Mouse (Mus musculus): ENCODE data around the gene Ablim1. TPM values are rescaled to one million over a fixed set of nuclear protein-coding genes. Genes with fewer than 3 reads are reported as not detected.

Gene Ablim1
- total and polyA plus RNA-seq, 2 experiments from 2014 or later: 50.7 to 81.2 TPM

- Histone ChIP-seq H3K27me3 (ENCODE audit: insufficient read depth, low read length) (no peaks in the 10 kb centered on the region), H3K4me3 (ENCODE audit: low read depth, low read length) (no peak overlapping the region), H3K9me3 (ENCODE audit: low read length) (no peaks in the 10 kb centered on the region), H3K4me1 (ENCODE audit: insufficient read depth, low read length) (no peaks in the 10 kb centered on the region), H3K9ac (replicated peaks; ENCODE audit: low read length, poor library complexity, severe bottlenecking) (no peak overlapping the region), H3K4me2 (ENCODE audit: low read depth, low read length, poor library complexity, severe bottlenecking) (no peak overlapping the region), H3K27ac (ENCODE audit: low read depth, low read length) (no peak overlapping the region), H3K36me3 (ENCODE audit: insufficient read depth, low read length) (no peaks in the 10 kb centered on the region)
- 65% methylated on average over 6 of the region's 6 CpGs for WGBS
- ATAC-seq (ENCODE audit: low FRiP score) (no peak), DNase-seq (ENCODE audit: low spot score) (no peak)
- no peak for TF ChIP-seq CTCF (IDR thresholded peaks at IDR 0.05)
Measured at GRCm38 (mm10) chr19:57105156-57105555, 209.6 kb downstream of the Ablim1 start.

- DNase-seq (ENCODE audit: low spot score): no peak
- Histone ChIP-seq H3K36me3 (ENCODE audit: insufficient read depth, low read length) (no peaks in the 10 kb centered on the region), H3K4me2 (ENCODE audit: low read depth, low read length, poor library complexity, severe bottlenecking) (no peak overlapping the region), H3K4me1 (ENCODE audit: insufficient read depth, low read length) (no peaks in the 10 kb centered on the region), H3K4me3 (ENCODE audit: low read depth, low read length) (no peak overlapping the region), H3K9ac (replicated peaks; ENCODE audit: low read length, poor library complexity, severe bottlenecking) (no peak overlapping the region), H3K27me3 (ENCODE audit: insufficient read depth, low read length) (no peaks in the 10 kb centered on the region), H3K9me3 (ENCODE audit: low read length) (no peaks in the 10 kb centered on the region), H3K27ac (ENCODE audit: low read depth, low read length) (0 out of 2 replicates have a peak overlapping the region, but pooled peaks have one; percentile 21)
- WGBS: 66% methylated on average over 5 of the region's 5 CpGs
- ATAC-seq (ENCODE audit: low FRiP score): no peak
- no peak for TF ChIP-seq CTCF (IDR thresholded peaks at IDR 0.05)
Measured at GRCm38 (mm10) chr19:57104171-57104748, 210.5 kb downstream of the Ablim1 start.

- no peak for ATAC-seq (ENCODE audit: low FRiP score)
- WGBS: 75% methylated on average over 4 of the region's 4 CpGs
- Histone ChIP-seq H3K27ac (ENCODE audit: low read depth, low read length) (no peak overlapping the region; the same call in 1 of the 2 replicates), H3K4me3 (ENCODE audit: low read depth, low read length) (no peak overlapping the region), H3K9ac (replicated peaks; ENCODE audit: low read length, poor library complexity, severe bottlenecking) (no peak overlapping the region), H3K4me2 (ENCODE audit: low read depth, low read length, poor library complexity, severe bottlenecking) (no peak overlapping the region), H3K4me1 (ENCODE audit: insufficient read depth, low read length) (no peaks in the 10 kb centered on the region), H3K27me3 (ENCODE audit: insufficient read depth, low read length) (no peaks in the 10 kb centered on the region), H3K9me3 (ENCODE audit: low read length) (no peaks in the 10 kb centered on the region), H3K36me3 (ENCODE audit: insufficient read depth, low read length) (no peaks in the 10 kb centered on the region)
- TF ChIP-seq CTCF (IDR thresholded peaks at IDR 0.05): no peak
- DNase-seq (ENCODE audit: low spot score): no peak
Measured at GRCm38 (mm10) chr19:57103360-57103958, 211.3 kb downstream of the Ablim1 start.

- ATAC-seq (ENCODE audit: low FRiP score): no peak
- Histone ChIP-seq H3K4me3 (ENCODE audit: low read depth, low read length) (no peak overlapping the region), H3K4me2 (ENCODE audit: low read depth, low read length, poor library complexity, severe bottlenecking) (no peak overlapping the region), H3K4me1 (ENCODE audit: insufficient read depth, low read length) (no peaks in the 10 kb centered on the region), H3K36me3 (ENCODE audit: insufficient read depth, low read length) (no peaks in the 10 kb centered on the region), H3K9ac (replicated peaks; ENCODE audit: low read length, poor library complexity, severe bottlenecking) (no peak overlapping the region), H3K27ac (ENCODE audit: low read depth, low read length) (no peak overlapping the region), H3K27me3 (ENCODE audit: insufficient read depth, low read length) (no peaks in the 10 kb centered on the region), H3K9me3 (ENCODE audit: low read length) (no peaks in the 10 kb centered on the region)
- no peak for TF ChIP-seq CTCF (IDR thresholded peaks at IDR 0.05)
- no peak for DNase-seq (ENCODE audit: low spot score)
- WGBS: 82% methylated on average over 7 of the region's 7 CpGs
Measured at GRCm38 (mm10) chr19:57101986-57102385, 212.7 kb downstream of the Ablim1 start.

GRCm38 (mm10) chr19:57100753-57101446 lies 213.8 kb downstream of the Ablim1 start:
- no peak overlapping the region for H3K9ac ChIP-seq (replicated peaks; ENCODE audit: low read length, poor library complexity, severe bottlenecking)
- no peaks in the 10 kb centered on the region for H3K36me3 ChIP-seq (ENCODE audit: insufficient read depth, low read length)
- no peaks in the 10 kb centered on the region for H3K27me3 ChIP-seq (ENCODE audit: insufficient read depth, low read length)
- no peak for TF ChIP-seq CTCF (IDR thresholded peaks at IDR 0.05)
- ATAC-seq (ENCODE audit: low FRiP score) (no peak), DNase-seq (ENCODE audit: low spot score) (no peak)
- 93% methylated on average over 11 of the region's 11 CpGs for WGBS
- no peak overlapping the region for H3K4me3 ChIP-seq (ENCODE audit: low read depth, low read length)
- H3K4me1 ChIP-seq (ENCODE audit: insufficient read depth, low read length): no peaks in the 10 kb centered on the region
- H3K4me2 ChIP-seq (ENCODE audit: low read depth, low read length, poor library complexity, severe bottlenecking): no peak overlapping the region
- no peaks in the 10 kb centered on the region for H3K9me3 ChIP-seq (ENCODE audit: low read length)
- no peak overlapping the region for H3K27ac ChIP-seq (ENCODE audit: low read depth, low read length)

GRCm38 (mm10) chr19:57099986-57100385 lies 214.7 kb downstream of the Ablim1 start:
- Histone ChIP-seq H3K9ac (replicated peaks; ENCODE audit: low read length, poor library complexity, severe bottlenecking) (no peak overlapping the region), H3K4me1 (ENCODE audit: insufficient read depth, low read length) (no peaks in the 10 kb centered on the region), H3K27me3 (ENCODE audit: insufficient read depth, low read length) (no peaks in the 10 kb centered on the region), H3K4me2 (ENCODE audit: low read depth, low read length, poor library complexity, severe bottlenecking) (no peak overlapping the region), H3K9me3 (ENCODE audit: low read length) (no peaks in the 10 kb centered on the region), H3K36me3 (ENCODE audit: insufficient read depth, low read length) (no peaks in the 10 kb centered on the region), H3K27ac (ENCODE audit: low read depth, low read length) (no peak overlapping the region), H3K4me3 (ENCODE audit: low read depth, low read length) (no peak overlapping the region)
- TF ChIP-seq CTCF (IDR thresholded peaks at IDR 0.05): no peak
- ATAC-seq (ENCODE audit: low FRiP score) (no peak), DNase-seq (ENCODE audit: low spot score) (no peak)
- 93% methylated on average over 9 of the region's 9 CpGs for WGBS
